Mouse (Mus musculus) heart, postnatal 4 days (tissue): ENCODE data around the gene Akt2. TPM values are rescaled to one million over a fixed set of nuclear protein-coding genes. Genes with fewer than 3 reads are reported as not detected.

Source experiments
- DNase-seq: peaks from one replicate; pipeline ENCODE4 v3.0.0; 2021
- total RNA-seq, 2 experiments: library from RNA; stranded (reverse); gene quantifications; 2 replicates each; pipeline ENCODE4 v1.2.3; 2021

Akt2 gene
- 100 to 1,000 TPM; 158 to 164 TPM for total RNA-seq

- peak; percentile 92 for DNase-seq
Measured at GRCm38 (mm10) chr7:27591266-27592216, at the start of gene Akt2. Gene Akt2, plus strand, starts transcription at chr7:27591552.

DNA sequence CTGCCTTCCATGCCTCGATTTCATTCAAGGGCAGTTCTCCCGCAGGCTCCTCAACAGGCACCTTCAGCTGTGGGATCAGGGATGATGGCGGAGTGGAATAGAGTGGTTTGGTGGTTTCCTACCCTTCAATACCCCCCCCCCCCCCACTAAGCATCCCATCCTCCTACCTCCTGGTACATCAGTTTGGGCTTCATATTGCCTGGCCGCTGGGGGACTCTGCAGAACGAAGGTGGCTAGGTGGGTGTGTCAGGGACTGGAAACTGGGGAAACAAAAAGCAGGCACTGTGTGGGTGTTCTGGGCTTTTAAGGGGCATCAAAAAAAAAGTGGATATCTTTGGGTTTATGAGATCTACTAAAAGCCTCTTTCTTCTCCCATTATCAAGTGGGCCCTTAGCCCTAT, 49.4 kb upstream of the Akt2 start:
- DNase-seq: no peak

DNA sequence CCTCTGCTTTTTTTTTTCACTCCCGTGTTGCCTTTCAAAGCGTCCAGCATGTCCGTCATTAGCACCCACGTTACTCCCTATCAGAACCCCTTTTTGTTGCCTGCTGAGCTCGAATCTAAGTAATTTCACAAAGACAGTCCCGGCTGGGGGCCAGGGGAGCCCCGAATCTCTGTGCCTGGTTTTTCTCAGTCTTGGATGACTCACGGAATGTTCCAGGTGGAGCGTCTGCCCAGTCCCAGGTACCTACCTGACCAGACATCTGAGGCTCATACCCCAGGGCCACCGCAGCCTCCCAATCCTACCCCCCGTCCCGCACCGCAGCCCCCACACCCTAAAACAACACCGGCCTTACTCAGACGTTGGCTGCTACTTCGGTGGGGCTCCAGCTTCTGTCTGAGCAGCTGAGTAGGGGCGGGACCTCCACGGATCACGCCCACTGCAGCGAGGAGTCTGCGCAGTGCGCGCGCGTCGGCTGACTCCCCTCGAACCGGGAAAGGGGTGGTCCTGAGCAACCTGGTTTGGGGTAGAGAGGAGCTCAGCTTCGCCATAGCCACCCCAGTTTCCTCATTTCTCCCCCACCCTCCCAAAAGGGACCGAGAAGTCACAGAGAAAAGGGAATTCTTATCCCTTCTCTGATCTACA, 48.8 kb upstream of the Akt2 start:
- peak; percentile 89 for DNase-seq

DNA sequence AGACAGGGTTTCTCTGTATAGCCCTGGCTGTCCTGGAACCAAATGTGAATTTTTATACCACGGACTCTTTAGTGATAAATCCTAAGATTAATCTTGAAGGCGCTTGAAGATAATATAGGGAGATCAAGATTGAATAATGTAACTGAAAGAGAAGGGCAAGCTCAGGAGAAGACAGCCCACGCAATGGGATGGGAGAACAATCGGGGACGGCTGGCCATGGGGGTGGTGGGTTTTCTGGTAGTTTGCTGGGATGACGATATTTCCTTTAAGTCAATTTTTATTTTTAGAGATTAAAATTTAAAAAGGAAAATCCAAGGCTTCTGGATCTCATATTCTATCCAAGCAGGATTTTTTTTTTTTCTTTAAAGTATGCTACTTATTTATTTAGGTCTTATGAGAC, 48.3 kb upstream of the Akt2 start:
- DNase-seq: no peak

DNA sequence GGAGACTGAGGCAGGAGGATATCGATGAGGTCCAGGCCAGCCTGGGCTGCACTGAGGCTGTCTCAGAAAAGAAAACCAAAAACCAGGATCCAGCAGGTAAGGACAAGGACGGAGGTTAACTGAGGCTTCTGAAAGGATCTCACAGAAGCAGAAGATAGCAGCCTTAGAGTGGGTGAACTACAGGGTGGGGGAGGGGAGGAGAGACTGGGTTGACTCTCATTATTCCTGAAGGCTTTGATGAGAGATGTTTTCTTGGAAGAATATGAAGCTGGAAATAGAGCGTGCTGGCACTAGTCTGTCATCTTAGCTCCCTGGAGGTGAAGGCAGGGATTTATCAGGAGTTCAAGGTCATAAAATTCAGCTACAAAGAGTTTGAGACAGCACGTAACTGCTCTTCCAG, 47.5 kb upstream of the Akt2 start:
- no peak for DNase-seq

DNA sequence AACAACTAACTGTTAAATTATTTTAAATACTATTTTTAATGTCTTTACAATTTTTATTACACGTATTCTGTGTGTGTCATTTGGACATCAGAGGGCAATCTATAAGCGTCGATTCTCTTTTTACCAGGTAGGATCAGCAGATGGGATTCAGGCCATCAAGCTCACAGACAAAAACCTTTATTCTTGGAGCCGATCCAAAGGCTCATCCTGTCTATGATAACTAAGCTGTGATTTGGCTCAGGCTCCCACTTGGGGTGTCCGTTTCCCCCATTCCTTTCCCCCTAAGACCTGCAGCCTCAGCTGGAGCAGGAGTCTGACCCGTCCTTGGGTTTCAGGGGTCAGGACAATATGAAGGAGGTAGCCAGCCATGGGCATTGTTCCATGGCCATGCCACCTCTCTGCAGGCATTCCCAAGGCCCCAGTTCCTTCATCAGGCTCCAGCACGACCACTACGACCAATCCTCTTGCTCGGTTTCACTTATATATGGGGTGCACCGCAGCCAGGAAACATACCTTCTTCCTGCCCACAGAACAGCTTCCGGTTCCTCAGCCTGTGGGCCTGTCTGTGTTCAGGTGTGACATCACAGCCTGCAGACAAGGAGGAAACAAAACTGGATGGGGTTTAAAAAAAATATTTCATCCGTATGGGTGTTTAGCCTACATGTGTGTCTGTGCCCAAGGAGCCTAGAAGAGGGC, 46.5 kb upstream of the Akt2 start:
- no peak for DNase-seq

- no peak for DNase-seq
Measured at GRCm38 (mm10) chr7:27549597-27549996, 41.8 kb upstream of the Akt2 start.

GRCm38 (mm10) chr7:27552070-27552469, 39.3 kb upstream of the Akt2 start:
- DNase-seq: no peak

GRCm38 (mm10) chr7:27552931-27553513, 38.3 kb upstream of the Akt2 start, which contains the start of the genes Pld3 and 2310022A10Rik:
Gene Pld3, minus strand, starts transcription at chr7:27553218.
Gene 2310022A10Rik, plus strand, starts transcription at chr7:27553233.
- peak; percentile 96 for DNase-seq

DNA sequence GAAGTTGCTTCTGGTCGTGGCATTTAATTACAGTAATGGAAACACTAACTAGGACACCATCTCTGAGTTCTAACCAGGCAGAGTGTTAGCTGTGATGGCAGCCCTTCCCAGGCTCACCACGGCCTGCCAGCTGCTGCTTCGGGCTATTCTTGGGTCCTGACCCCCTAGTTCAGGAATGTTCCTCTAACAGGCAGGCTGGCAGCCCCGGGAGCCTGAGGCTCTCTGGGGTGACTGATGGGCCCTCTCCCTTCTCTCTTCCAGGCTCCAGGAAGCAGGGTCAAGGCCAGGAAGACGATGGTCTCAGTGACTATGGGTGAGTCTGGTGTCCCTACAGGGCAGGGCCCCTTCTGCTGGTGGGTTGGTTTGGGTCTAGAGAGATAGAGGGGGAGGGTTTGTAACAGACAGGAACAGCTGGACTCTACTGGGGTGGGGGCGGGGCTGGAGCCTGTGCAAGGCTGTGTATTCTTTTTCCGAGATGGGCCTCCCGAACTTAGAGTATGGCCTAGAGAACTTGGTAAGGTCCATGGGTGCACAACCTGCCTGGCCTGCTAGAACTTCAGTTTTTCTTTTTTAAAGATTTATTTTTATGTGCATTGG, 31.0 kb upstream of the Akt2 start:
- DNase-seq: peak; percentile 72

DNA sequence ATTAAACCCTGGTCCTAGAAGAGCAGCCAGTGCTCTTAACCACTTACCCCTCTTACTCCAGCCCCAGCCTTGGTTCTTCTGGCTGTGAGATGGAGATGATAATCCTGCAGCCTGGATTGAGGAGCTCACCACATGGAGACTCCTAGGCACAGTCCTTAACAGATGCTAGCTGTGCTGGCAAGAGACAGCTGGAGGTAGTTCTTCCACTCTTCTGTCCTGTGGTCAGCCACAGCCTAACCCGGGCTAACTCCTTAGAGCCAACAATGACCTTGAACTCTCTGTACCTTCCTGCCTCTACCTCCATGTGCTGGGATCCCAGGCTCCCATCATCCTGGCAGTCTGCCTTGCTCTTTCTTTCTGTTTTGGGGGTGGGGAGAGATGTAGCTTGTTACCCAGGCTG, 30.4 kb upstream of the Akt2 start:
- no peak for DNase-seq

DNA sequence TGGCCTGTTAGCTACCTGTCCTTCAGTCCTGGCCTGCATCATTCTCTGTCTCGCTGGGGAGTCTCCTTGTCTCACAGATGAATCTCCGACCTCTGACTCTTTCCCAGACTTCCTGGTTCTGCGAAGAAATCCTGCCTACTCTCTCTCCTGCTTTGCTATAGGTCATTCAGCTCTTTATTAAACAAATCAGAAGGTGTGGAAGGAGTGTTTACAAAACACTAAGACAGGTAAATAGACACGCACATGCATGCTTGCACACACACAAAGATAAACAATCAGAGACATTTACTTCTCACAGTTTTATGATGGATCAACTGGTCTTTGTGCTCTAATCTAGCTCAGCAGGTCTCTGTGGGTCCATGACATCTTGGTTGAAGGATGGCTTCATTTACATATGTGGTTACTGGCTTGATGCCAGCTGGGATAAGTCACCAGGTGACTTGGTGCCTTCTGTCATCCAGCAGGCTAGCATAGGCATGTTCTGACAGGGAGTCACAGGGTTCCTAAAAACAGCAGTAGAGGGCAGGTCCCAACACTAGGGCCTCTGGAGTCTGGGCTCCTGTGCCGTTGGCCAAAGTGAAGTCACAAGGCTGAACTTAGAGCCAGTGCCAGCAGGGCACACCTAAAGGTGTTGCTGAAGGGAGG, 21.6 kb upstream of the Akt2 start:
- no peak for DNase-seq

- DNase-seq: no peak
Measured at GRCm38 (mm10) chr7:27572133-27572532, 19.2 kb upstream of the Akt2 start.

DNA sequence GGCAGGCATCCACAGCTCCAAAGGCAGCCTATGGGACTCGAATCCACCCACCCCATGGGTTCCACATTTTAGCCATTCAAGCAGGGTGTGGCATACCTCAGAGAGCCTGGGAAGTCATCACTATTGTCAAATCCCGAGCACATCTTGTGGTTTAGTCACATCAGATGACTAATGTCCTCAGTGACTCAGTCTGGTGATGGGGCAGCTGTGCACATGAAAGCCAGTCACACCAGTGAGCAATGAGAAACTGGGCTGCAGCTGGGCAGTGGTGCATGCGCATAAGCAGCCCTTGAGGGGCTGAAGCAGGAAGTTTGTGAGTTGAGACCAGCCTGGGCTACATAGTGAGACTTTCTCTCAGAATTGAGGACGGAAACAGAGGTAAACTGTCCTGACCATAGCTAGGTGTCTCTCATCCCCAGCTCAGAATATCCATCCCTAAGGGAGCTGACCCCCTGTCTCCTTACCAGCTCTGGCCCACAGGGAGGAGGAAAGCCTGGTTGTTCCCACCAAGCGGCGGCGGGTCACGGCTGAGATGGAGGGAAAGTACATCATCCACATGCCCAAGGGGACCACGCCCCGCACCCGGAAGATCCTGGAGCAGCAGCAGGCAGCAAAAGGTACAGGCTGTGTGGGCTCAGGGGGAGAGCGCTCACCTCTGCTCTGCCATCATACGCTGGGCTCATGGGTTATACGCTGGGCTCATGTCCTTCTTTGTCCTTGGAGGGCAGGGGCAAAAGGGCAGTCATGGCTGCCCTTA, 17.1 kb upstream of the Akt2 start:
- DNase-seq: no peak

DNA sequence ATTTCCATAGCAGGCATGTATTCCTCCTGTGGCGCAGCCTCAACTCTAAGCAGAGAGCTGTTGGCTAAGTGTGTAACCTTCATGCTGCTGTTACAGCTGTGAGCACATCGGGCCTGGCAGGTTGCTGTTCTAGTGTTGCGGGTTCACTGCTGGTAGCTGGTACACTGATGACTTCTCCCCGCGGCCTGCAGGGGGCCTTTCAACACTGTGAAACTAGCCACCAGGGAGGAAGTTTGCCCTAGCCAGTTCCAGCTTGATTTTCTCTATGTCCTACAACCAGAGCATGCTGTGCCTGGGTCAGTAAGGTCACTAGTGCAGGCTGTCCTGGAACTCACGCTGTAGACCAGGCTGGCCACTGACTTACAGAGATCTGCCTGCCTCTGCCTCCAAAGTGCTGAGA, 14.4 kb upstream of the Akt2 start:
- peak; percentile 52 for DNase-seq

GRCm38 (mm10) chr7:27577589-27577988, 13.8 kb upstream of the Akt2 start:
- DNase-seq: no peak

DNA sequence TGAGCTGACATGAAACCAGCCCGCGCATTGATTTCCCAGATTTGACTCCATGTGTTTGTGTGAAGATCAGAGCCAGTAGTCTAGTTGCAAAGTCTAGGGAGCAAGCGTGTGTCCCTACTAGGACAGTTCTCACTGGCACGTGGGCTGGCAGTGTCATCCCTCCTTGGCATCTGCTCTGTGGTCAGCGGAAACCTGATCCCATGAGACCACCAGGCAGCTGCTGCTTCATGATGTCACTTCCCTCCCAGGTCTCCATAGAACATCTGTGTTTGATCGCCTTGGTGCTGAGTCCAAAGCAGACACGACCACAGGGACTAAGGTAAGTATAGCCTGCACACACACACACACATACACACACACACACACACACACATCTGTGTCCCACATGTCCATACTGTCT, 12.9 kb upstream of the Akt2 start:
- DNase-seq: no peak

- no peak for DNase-seq
Measured at GRCm38 (mm10) chr7:27580380-27581174, 10.8 kb upstream of the Akt2 start.

- no peak for DNase-seq
Measured at GRCm38 (mm10) chr7:27586861-27587260, 4.5 kb upstream of the Akt2 start.

DNA sequence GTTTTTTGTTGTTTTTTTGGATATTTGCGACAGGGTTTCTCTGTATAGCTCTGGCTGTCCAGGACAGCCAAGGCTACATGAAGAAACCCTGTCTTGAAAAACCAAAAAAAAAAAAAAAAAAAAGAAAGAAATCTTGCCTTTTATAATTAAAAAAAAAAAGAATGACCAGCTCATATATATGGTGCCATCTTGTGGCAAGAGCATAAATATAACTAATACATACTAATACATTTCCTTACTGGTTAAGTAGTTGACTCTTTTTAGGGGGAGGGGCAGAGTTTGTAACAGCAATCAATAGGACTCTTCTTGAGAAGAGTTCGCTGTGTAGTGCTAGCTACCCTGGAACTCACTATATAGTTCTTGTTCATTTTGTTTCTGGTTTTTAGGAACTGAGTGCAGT, 3.6 kb upstream of the Akt2 start:
- no peak for DNase-seq
